Mouse (Mus musculus): ENCODE results near the gene Klrg1.

Gene Klrg1

GRCm38 (mm10) chr6:122292184-122292583, 9.5 kb upstream of the Klrg1 start:
- DNase-seq (ENCODE audit: low spot score) = no peak

- DNase-seq (ENCODE audit: low spot score) = no peak
These were observed 9.1 kb upstream of the Klrg1 start for GRCm38 (mm10) chr6:122291735-122292134.

GRCm38 (mm10) chr6:122291264-122291663, 8.6 kb upstream of the Klrg1 start:
- DNase-seq (ENCODE audit: low spot score) = no peak

- no peak for DNase-seq (ENCODE audit: low spot score)
These were observed 7.6 kb upstream of the Klrg1 start for GRCm38 (mm10) chr6:122290253-122290652.

- DNase-seq (ENCODE audit: low spot score) = no peak
These were observed 6.6 kb upstream of the Klrg1 start for GRCm38 (mm10) chr6:122289313-122289712.

- DNase-seq (ENCODE audit: low spot score) = no peak
These were observed 5.6 kb upstream of the Klrg1 start for GRCm38 (mm10) chr6:122288263-122288662.

GRCm38 (mm10) chr6:122284823-122285222, 2.1 kb upstream of the Klrg1 start:
- DNase-seq (ENCODE audit: low spot score) = no peak

GRCm38 (mm10) chr6:122284304-122284703, 1.6 kb upstream of the Klrg1 start:
- no peak for DNase-seq (ENCODE audit: low spot score)

GRCm38 (mm10) chr6:122283429-122283828, 747 bp upstream of the Klrg1 start:
- DNase-seq (ENCODE audit: low spot score) = no peak

GRCm38 (mm10) chr6:122276565-122276964, 6.1 kb downstream of the Klrg1 start:
- no peak for DNase-seq (ENCODE audit: low spot score)

- DNase-seq (ENCODE audit: low spot score) = no peak
These were observed 8.1 kb downstream of the Klrg1 start for GRCm38 (mm10) chr6:122274546-122274945.

GRCm38 (mm10) chr6:122270152-122270551, 12.5 kb downstream of the Klrg1 start:
- no peak for DNase-seq (ENCODE audit: low spot score)

GRCm38 (mm10) chr6:122269170-122269569, 13.5 kb downstream of the Klrg1 start:
- no peak for DNase-seq (ENCODE audit: low spot score)

GRCm38 (mm10) chr6:122268561-122268960, 14.1 kb downstream of the Klrg1 start:
- DNase-seq (ENCODE audit: low spot score) = no peak

- DNase-seq (ENCODE audit: low spot score) = no peak
These were observed 20.1 kb downstream of the Klrg1 start for GRCm38 (mm10) chr6:122262543-122262942.

GRCm38 (mm10) chr6:122252146-122252545, 30.5 kb downstream of the Klrg1 start:
- no peak for DNase-seq (ENCODE audit: low spot score)

GRCm38 (mm10) chr6:122250033-122250432, 32.6 kb downstream of the Klrg1 start:
- no peak for DNase-seq (ENCODE audit: low spot score)
